Mouse (Mus musculus): ENCODE measurements around the gene Adamts10.

Gene Adamts10

DNA sequence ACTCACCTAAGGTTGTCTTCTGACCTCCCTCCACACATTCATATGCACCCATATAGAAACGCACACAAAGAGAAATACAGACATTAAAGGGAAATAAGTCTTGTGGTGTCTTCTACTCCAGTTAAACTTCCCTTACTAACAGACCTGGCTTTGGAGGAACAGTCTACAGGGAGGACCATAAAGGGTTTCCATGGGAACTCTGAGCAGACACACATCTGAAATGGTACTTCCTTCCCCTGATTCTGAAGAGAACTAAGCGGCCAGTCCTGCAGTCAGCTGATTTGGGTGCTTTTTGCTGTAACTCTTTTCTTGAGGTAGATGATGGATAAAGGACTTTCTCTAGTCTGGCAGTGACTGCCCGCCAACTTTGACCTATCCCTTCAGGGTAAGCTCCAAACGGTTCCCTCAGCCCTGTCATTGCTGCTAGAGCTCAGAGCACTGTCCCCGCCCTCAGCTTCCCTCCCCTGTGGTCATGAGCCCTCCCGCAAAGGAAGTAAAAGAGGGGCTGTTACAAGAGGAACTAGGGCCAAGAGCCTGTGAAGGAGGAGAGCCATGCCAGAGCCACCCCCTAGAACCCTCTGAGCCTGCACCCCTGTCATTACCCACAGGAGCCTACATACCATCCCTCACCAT, 31.3 kb downstream of the Adamts10 start, which contains the start of gene Myo1f:
Gene Myo1f (plus strand): TSS at position 485 of the 633 bp plus-strand sequence.
- no peak for DNase-seq

- no peak for DNase-seq
These were observed 33.9 kb downstream of the Adamts10 start for GRCm38 (mm10) chr17:33557922-33558321.

- no peak for DNase-seq
These were observed 39.6 kb downstream of the Adamts10 start for GRCm38 (mm10) chr17:33563527-33564076.

DNA sequence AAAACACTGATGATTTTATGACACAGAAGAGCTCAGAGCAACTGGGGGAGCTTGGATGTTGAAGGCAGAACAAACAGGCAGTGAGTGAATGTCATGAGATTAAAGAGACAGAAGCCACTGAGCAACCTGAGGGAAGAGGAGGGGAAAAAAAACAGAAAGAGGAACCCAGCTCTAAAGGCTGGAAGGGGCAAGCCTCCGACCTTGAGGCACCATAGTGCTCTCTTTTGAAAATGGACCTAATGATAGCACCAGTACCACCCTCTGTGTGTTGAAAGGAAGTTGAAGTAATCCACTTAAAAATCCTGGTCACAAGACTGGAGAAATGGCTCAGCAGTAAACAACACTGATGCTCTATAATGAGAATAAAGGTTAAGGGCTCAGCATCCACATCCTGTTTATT, 40.6 kb downstream of the Adamts10 start:
- no peak for DNase-seq

- DNase-seq: no peak
These were observed 42.2 kb downstream of the Adamts10 start for GRCm38 (mm10) chr17:33566182-33566581.

DNA sequence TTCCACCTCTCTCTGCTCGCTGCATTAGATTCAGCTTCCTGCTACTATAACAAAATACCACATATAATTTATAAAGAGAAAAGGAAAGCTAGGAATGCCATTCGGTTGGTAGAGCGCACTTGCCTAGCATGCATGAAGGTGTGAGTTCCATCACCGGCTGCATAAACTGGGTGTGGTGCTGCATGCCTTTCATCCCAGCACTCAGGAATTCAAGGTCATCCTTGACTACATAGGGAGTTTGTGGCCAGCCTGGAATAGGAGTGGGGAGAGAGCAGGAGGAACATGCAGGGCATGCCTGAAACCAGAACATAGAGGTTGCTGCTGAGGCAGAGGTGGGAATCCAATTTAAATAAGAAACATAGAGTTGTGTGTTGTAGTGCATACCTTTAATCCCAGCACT, 60.1 kb downstream of the Adamts10 start:
- no peak for DNase-seq

DNA sequence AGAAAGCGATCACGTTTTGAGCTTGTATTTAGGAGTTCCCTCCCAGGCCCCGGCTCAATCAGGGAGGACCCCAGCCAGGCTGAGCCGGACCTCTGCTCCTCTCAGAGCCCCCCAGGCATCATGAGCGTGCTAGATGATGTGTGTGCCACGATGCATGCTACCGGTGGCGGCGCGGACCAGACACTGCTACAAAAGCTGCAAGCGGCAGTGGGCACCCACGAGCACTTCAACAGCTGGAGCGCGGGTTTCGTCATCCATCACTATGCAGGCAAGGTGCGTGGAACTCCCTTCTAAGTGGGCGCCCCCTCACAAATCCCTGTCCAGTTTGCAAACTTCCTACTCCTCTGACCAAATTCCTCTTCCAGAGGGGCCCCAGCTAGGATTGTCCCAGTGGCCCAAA, 62.0 kb downstream of the Adamts10 start:
- DNase-seq: no peak

DNA sequence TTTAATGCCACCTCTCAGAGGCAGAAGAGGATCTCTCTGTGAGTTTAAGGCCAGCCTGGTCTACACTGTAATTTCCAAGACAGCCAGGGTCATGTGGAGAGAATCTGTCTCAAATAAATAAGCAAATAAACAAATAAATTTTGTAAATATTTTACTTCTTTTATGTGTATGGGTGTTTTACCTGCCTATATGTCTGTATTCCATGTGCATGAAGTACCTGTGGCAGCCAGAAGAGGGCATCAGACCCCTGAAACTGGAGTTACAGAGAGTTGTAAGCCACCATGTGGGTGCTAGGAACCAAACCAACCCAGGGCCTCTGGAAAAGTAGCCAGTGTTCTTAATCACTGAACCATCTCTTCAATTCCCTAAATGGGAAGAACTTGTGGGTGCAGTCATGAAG, 73.3 kb downstream of the Adamts10 start:
- no peak for DNase-seq

DNA sequence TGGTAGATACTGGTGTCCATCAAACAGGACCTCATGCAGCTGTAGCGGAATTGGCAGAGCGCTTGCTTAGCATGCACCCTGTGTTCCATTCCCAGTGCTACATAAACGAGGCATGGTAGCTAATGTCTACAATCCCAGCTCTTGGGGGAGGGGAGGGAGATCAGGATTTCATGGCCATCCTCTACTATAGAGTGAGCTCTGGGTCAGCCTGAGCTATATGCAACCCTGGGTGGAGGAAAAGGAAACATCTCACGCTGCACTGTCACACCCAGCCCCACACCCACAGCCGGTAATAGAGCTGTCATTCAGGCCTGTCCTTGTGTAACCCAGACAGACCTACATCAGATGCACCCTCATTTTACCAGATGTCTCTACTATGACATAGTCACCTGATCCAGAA, 74.5 kb downstream of the Adamts10 start:
- DNase-seq: no peak

DNA sequence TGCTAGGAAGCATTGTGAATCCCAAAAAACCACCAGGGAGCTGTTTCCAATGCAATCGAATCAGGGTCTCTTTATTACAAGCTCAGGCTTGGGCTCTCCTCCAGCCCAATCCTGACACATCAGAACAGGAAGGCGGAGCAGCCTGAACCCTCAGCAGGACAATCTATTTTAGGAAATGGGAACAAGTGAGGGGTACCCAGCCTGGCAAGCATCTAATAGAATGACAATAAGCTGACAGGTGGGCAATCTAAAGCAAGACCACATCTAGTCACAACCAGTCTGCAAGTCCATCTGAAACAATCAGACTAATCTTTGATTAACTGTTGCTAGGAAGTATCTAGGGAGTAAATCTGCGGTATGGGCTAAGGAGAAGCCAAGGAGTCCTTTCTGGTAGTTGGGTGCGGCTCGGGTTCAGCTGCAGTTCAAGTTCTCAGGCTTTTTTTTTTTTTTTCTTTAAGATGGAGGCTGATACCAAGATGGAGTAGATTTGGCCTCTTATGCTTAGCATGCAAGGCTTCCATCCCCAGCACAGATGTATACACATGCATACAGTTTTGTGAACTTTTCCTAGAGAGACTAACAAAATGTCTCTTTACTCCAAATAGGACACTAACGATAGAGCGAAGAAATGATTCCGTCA, 76.0 kb downstream of the Adamts10 start:
- no peak for DNase-seq

GRCm38 (mm10) chr17:33600831-33601230, 76.8 kb downstream of the Adamts10 start:
- DNase-seq: no peak

GRCm38 (mm10) chr17:33601947-33602346, 77.9 kb downstream of the Adamts10 start:
- DNase-seq: no peak
